Mouse (Mus musculus) left cerebral cortex, postnatal 25 days (tissue): ENCODE results near the gene Gm1043. TPM values are rescaled to one million over a fixed set of nuclear protein-coding genes. Genes with fewer than 3 reads are reported as not detected.

ENCODE experiments used
- DNase-seq, 2 experiments: peaks; one replicate each; pipeline ENCODE4 v3.0.0; 2022; ENCODE audit warnings: low spot score in 2 of 2, mixed read lengths in 1 of 2
- intact Hi-C: fragments of 180-260 bp; cut with DNase I; formaldehyde crosslinking; loops from one replicate; pipeline ENCODE4 v1.15.1; 2025
- total RNA-seq, 2 experiments: library from RNA; stranded (reverse); gene quantifications; 2 replicates each; pipeline ENCODE4 v1.2.3; 2021

Gm1043 gene
- total RNA-seq, 2 experiments from 2014 or later = 32.2 to 38.5 TPM

GRCm38 (mm10) chr5:37254523-37254922 lies 169.4 kb downstream of the Gm1043 start:
- DNase-seq = peak in 1 of 2 experiments; percentile 55
- intact Hi-C loops = no loop called here

GRCm38 (mm10) chr5:37256823-37257222 lies 171.7 kb downstream of the Gm1043 start:
- intact Hi-C loops = no loop called here
- DNase-seq = no peak

GRCm38 (mm10) chr5:37257243-37257642 lies 172.1 kb downstream of the Gm1043 start:
- DNase-seq = no peak
- intact Hi-C loops = no loop called here

GRCm38 (mm10) chr5:37261734-37262133 lies 176.6 kb downstream of the Gm1043 start:
- intact Hi-C loops = no loop called here

GRCm38 (mm10) chr5:37263816-37264215 lies 178.6 kb downstream of the Gm1043 start:
- no peak for DNase-seq
- intact Hi-C loops = no loop called here

More at GRCm38 (mm10) chr5:37261734-37262133, 176.6 kb downstream of the Gm1043 start:
- no peak for DNase-seq

Other genes with a start within 250 kb of the Gm1043 start
- gene Ppp2r2c, start 216.9 kb upstream of the Gm1043 start, total RNA-seq = 100 to 1,000 TPM; 500 to 508 TPM
- gene Wfs1, start 96.2 kb upstream of the Gm1043 start, total RNA-seq = 100 to 1,000 TPM; 114 to 145 TPM
- 100 to 1,000 TPM; 210 to 213 TPM for gene Crmp1, start 156.6 kb downstream of the Gm1043 start, total RNA-seq